Mouse (Mus musculus): ENCODE measurements around the gene Txndc16. TPM values are rescaled to one million over a fixed set of nuclear protein-coding genes. Genes with fewer than 3 reads are reported as not detected.

Txndc16 gene
- polyA plus RNA-seq, 1 experiment from 2014 or later = 17.5 TPM

Other genes with a start within 250 kb of the Txndc16 start
- 2.2 and 3.3 TPM in 2 replicates for gene Ptger2, start 232.1 kb downstream of the Txndc16 start, polyA plus RNA-seq (2014; fragmentation: Nextera tagmentation; extraction: Ambion mirVana)
- 4.1 and 4.8 TPM in 2 replicates for gene Gpr137c, start 611 bp downstream of the Txndc16 start, polyA plus RNA-seq (2014; fragmentation: Nextera tagmentation; extraction: Ambion mirVana)
- 39.4 and 41.5 TPM in 2 replicates for gene Ero1l, start 98.4 kb upstream of the Txndc16 start, polyA plus RNA-seq (2014; fragmentation: Nextera tagmentation; extraction: Ambion mirVana)
- 163 and 171 TPM in 2 replicates for gene Psmc6, start 109.5 kb upstream of the Txndc16 start, polyA plus RNA-seq (2014; fragmentation: Nextera tagmentation; extraction: Ambion mirVana)
- 75.3 and 86.5 TPM in 2 replicates for gene Styx, start 130.8 kb upstream of the Txndc16 start, polyA plus RNA-seq (2014; fragmentation: Nextera tagmentation; extraction: Ambion mirVana)
- gene Gnpnat1, start 184.6 kb upstream of the Txndc16 start, polyA plus RNA-seq (2014; fragmentation: Nextera tagmentation; extraction: Ambion mirVana) = 50.9 and 52.8 TPM in 2 replicates